Mouse (Mus musculus): ENCODE measurements around the gene Fam208a.

Gene Fam208a

GRCm38 (mm10) chr14:27422301-27422700 is 6.3 kb upstream of the Fam208a start:
- no peak for DNase-seq

GRCm38 (mm10) chr14:27428973-27429711 is 508 bp downstream of the Fam208a start:
- peak; percentile 82 for DNase-seq

DNA sequence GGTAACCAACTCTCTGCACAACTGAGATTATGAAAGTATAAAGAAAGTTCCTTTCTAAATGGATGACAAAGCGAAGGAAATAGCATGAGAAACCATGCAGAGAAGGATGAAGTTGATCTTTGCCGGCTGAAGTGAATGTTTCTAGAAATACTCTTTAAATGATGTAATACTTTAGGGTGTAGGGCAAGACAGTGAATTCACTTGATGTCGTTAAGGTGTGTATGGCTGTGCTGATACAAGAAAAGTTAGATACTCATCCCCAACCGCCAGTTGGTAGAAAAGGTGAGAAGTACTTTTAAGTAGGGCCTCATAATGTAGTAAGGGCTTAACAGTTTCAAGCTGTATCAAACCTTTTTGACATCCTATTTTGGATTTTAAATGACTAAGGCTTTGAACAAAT is 1.6 kb downstream of the Fam208a start:
- DNase-seq, result no peak

GRCm38 (mm10) chr14:27432064-27432463 is 3.4 kb downstream of the Fam208a start:
- no peak for DNase-seq

DNA sequence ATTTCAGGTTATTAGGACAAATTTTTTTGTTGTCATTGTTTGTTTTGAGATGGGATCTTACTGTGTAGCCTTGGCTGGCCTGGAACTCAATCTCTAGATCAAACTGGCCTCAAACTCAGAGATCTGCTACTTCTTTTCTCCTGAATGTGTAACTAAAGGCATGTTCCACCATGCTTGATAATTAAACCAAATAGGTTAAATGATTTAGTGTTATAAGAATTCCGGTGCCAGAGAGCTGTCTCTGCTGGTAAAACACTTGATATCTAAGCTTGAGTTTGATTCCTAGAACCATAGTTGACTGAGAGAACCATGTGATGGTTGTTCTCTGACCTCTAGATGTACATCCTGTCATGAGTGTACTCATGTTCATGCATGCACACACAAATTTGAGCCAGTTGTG is 7.5 kb downstream of the Fam208a start:
- no peak for DNase-seq

DNA sequence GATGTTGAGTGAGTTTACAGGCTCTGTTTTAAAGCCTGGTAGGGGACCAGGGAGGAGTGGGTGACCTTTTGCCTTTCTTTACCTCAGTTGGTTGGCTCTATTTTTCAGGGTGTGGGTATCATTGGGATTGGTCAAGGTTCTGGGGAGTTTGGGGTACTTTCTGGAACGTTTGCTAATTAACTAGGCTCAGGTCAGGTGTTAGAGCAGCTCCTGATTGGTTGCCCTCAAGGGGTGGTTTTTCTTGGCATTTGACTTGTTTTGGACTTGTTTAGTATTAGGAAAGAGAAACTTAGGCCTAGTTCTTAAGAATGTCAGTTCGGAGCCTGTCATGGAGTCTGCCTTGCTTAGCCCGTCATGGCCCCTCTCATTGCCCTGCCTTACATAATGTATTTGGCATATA is 8.2 kb downstream of the Fam208a start:
- DNase-seq, result no peak

GRCm38 (mm10) chr14:27440921-27441320 is 12.3 kb downstream of the Fam208a start:
- peak; percentile 7 for DNase-seq

DNA sequence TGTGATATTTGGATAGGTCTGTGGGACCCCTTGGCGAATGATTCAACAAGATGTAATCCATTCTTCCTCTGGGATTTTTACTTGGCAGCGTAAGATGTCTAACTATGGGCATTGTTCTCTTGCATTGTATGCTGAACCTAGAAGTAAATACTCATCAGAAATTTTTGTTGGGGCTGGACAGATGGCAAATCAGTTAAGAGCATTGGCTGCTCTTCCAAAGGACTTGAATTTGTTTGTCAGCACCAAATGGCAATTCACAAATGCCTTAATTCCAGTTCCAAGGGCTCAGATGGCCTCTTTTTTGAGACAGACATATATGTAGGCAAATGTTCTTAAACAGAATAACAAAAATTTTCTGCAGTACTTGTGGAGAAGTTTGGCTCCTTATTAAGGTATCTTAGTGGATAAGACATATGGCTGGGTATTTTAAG is 16.2 kb downstream of the Fam208a start:
- DNase-seq, result no peak

- no peak for DNase-seq
These were observed 18.3 kb downstream of the Fam208a start for GRCm38 (mm10) chr14:27446963-27447362.

GRCm38 (mm10) chr14:27491399-27491798 is 62.8 kb downstream of the Fam208a start:
- DNase-seq, result no peak

GRCm38 (mm10) chr14:27493516-27493915 is 64.9 kb downstream of the Fam208a start:
- DNase-seq, result peak; percentile 2

- DNase-seq, result no peak
These were observed 72.5 kb downstream of the Fam208a start for GRCm38 (mm10) chr14:27501096-27501495.

DNA sequence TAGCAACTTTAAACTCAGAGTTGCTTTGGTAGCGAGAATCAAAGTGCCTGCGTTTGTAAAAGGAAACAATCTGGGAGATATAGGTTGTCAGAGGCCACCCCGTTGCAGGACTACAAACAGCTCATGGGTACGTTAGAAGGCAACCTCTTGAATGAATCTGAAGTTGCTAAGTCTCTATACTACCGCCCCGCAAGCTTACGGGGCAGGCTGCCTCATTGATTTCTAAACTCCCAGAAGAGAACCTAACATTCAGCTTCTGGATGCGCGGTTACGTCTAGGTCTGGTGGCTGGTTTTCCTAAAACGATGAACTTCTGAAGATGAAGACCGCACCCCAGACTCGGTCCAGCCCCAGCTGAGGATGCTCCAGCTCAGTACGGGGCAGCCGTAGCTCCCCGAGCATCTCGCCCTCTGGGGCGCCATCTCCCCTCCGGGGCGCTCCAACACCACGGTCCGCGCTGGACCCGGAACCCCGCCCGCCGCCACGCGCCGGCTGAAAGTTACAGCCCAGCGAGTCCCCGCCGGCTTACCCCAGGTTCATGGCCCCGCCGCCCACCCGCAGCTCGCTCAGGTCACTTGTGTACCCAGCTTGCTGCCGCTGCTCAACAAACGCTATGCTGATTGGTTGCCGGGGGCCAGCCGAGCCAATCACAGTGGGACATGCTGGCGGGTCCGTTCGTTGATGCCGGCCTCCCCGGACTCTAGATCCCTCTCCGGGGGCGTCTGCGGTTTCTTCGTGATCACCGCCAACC is 79.4 kb downstream of the Fam208a start, which contains the start of gene Ccdc66:
Ccdc66 (minus strand) TSS at position 567 of the 750 bp plus-strand sequence.
- peak; percentile 94 for DNase-seq

GRCm38 (mm10) chr14:27508644-27509301 is 80.1 kb downstream of the Fam208a start:
- no peak for DNase-seq

DNA sequence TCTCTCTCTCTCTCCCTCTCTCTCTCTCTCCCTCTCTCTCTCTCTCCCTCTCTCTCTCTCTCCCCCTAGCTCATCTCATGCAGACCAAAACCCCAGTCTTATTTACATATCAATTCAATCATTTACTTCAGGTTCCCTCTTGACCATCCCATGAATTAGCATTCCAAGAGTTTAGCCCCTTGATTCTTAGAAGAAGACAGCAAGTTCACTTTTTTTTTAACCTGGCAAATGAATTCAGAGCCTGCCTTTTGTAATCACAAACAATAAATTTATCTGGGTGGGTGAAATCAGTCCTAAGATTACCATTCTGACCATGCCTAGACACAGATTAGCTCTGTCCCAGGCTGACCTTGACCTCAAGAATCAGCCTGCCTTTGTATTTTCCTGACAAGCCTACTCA is 95.9 kb downstream of the Fam208a start:
- DNase-seq, result no peak
